Mouse (Mus musculus): ENCODE measurements around the gene Nacc2. TPM values are rescaled to one million over a fixed set of nuclear protein-coding genes. Genes with fewer than 3 reads are reported as not detected.

Nacc2 gene
- polyA plus RNA-seq, 1 experiment from 2014 or later: 6.6 TPM

DNA sequence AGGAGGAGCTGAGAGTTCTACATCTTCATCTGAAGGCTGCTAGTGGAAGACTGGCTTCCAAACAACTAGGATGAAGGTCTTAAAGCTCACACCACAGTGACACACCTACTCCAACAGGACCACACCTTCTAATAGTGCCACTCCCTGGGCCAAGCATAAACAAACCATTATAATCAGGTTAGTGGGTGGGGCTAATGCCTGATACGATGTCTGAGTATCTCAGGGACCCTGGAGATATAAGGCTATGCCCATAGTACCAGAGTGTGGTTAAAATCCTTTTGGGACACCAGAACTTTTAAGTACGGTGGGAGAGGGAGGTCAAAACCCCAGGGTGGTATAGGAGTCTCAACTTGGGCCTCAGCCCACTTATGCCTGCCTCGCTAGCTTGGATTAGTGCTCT, 80.4 kb downstream of the Nacc2 start:
- Histone ChIP-seq H3K4me3 (ENCODE audit: low read length) (no peak overlapping the region), H3K4me1 (ENCODE audit: control insufficient read depth, insufficient read depth, low read length) (peaks cover 6% of the 10 kb centered on the region), H3K27ac (ENCODE audit: low read depth, low read length) (no peak overlapping the region), H3K9me3 (ENCODE audit: control insufficient read depth, low read length) (no peaks in the 10 kb centered on the region), H3K4me2 (replicated peaks; ENCODE audit: low read depth, low read length) (no peak overlapping the region), H3K9ac (ENCODE audit: low read depth, low read length) (no peak overlapping the region), H3K27me3 (ENCODE audit: control insufficient read depth, insufficient read depth, low read length) (no peaks in the 10 kb centered on the region), H3K36me3 (ENCODE audit: control insufficient read depth, insufficient read depth, low read length) (no peaks in the 10 kb centered on the region)
- ATAC-seq (ENCODE audit: low FRiP score, low TSS enrichment): no peak
- WGBS: 96% methylated on average over 3 of the region's 3 CpGs

DNA sequence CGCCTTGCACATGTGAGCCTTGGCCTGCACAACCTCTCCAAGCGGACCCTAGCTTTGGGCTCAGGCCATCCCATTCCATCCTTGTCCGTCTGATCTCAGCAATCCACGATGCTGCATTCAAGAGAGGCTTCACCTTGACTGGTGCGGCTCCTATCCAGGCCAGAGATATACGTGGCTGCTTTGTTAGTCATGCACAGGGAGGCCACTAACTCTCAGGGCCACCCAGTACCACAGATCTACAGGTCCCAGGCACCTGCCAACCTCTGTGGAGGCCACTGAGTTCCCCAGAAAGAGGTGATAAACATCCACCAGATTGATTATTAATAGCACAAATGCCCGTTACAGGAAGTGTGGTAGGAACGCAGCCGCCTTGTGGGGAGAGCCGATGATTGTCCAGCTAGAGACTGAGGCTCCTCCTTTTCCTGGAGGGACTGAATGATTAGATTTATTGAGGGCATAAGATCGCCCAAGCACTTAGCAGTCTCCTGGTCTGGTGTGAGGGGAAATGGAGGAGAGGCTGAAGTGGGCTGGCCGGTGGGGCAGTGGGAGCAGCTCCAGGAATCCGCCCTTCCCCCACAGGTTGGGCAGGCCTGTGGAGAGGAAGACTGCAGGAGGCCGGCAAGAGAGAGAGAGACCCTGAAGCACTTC, 81.7 kb downstream of the Nacc2 start:
- no peak overlapping the region for H3K4me3 ChIP-seq (ENCODE audit: low read length)
- H3K36me3 ChIP-seq (ENCODE audit: control insufficient read depth, insufficient read depth, low read length): no peaks in the 10 kb centered on the region
- H3K27me3 ChIP-seq (ENCODE audit: control insufficient read depth, insufficient read depth, low read length): no peaks in the 10 kb centered on the region
- peak overlapping the region; percentile 63; the same call in 1 of the 2 replicates for H3K27ac ChIP-seq (ENCODE audit: low read depth, low read length)
- H3K9ac ChIP-seq (ENCODE audit: low read depth, low read length): peak overlapping the region; percentile 28; the same call in 1 of the 2 replicates
- 27% methylated on average over 14 of the region's 14 CpGs for WGBS
- H3K4me2 ChIP-seq (replicated peaks; ENCODE audit: low read depth, low read length): peak overlapping the region; percentile 8; the same call in 1 of the 2 replicates
- ATAC-seq (ENCODE audit: low FRiP score, low TSS enrichment): peak; percentile 84
- no peaks in the 10 kb centered on the region for H3K9me3 ChIP-seq (ENCODE audit: control insufficient read depth, low read length)
- H3K4me1 ChIP-seq (ENCODE audit: control insufficient read depth, insufficient read depth, low read length): peaks cover 6% of the 10 kb centered on the region

DNA sequence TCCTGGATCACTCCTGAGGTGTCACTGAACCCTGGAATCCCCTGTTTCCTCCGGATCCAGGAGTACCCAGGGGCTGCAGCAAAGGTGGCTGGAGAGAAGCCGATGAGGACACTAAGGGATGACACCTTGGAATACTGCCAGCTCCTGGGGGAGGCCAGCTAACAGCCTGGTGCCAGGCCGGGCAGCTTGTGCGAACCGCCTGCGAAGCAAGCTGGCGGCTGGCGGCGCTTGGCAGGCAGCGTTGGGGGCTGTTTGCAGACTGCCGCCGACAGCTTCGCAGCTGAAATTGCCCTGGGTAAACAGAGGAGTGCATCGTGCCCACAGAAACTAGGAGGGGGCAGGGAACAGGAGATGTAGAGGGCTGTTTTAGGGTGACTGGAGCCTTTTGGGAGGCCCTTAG, 83.1 kb downstream of the Nacc2 start:
- Histone ChIP-seq H3K27me3 (ENCODE audit: control insufficient read depth, insufficient read depth, low read length) (no peaks in the 10 kb centered on the region), H3K9ac (ENCODE audit: low read depth, low read length) (no peak overlapping the region)

DNA sequence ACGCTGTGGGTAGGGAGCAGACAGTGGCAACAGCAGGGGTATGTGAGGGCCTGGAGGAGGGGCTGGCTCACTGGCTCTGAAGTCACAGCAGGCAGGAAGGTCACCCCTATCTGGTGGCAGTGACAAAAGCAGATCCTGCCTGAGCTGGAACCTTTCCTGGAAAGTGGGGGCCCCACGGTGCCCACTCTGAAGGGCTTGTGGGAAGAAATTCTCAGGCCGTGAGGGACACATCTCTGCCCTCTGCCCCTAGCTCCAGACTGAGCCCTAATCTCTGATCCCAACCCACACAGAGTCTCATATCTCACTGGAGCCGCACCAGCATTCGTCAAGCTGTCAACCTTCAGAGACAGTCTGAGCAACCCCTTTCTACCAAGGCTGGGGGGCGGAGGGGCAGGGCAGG, 85.6 kb downstream of the Nacc2 start:
- H3K36me3 ChIP-seq (ENCODE audit: control insufficient read depth, insufficient read depth, low read length): no peaks in the 10 kb centered on the region
- H3K27me3 ChIP-seq (ENCODE audit: control insufficient read depth, insufficient read depth, low read length): no peaks in the 10 kb centered on the region
- no peak overlapping the region for H3K4me2 ChIP-seq (replicated peaks; ENCODE audit: low read depth, low read length)
- no peak overlapping the region for H3K27ac ChIP-seq (ENCODE audit: low read depth, low read length)
- no peak overlapping the region for H3K9ac ChIP-seq (ENCODE audit: low read depth, low read length)
- H3K4me3 ChIP-seq (ENCODE audit: low read length): no peak overlapping the region
- 25% methylated on average over 6 of the region's 6 CpGs for WGBS
- no peak for ATAC-seq (ENCODE audit: low FRiP score, low TSS enrichment)
- no peaks in the 10 kb centered on the region for H3K9me3 ChIP-seq (ENCODE audit: control insufficient read depth, low read length)
- peaks cover 6% of the 10 kb centered on the region for H3K4me1 ChIP-seq (ENCODE audit: control insufficient read depth, insufficient read depth, low read length)

More for the DNA sequence above, 83.1 kb downstream of the Nacc2 start:
- Histone ChIP-seq H3K4me1 (ENCODE audit: control insufficient read depth, insufficient read depth, low read length) (peaks cover 6% of the 10 kb centered on the region), H3K4me2 (replicated peaks; ENCODE audit: low read depth, low read length) (no peak overlapping the region), H3K36me3 (ENCODE audit: control insufficient read depth, insufficient read depth, low read length) (no peaks in the 10 kb centered on the region), H3K9me3 (ENCODE audit: control insufficient read depth, low read length) (no peaks in the 10 kb centered on the region), H3K4me3 (ENCODE audit: low read length) (no peak overlapping the region), H3K27ac (ENCODE audit: low read depth, low read length) (no peak overlapping the region)
- ATAC-seq (ENCODE audit: low FRiP score, low TSS enrichment): no peak
- 55% methylated on average over 14 of the region's 14 CpGs for WGBS

DNA sequence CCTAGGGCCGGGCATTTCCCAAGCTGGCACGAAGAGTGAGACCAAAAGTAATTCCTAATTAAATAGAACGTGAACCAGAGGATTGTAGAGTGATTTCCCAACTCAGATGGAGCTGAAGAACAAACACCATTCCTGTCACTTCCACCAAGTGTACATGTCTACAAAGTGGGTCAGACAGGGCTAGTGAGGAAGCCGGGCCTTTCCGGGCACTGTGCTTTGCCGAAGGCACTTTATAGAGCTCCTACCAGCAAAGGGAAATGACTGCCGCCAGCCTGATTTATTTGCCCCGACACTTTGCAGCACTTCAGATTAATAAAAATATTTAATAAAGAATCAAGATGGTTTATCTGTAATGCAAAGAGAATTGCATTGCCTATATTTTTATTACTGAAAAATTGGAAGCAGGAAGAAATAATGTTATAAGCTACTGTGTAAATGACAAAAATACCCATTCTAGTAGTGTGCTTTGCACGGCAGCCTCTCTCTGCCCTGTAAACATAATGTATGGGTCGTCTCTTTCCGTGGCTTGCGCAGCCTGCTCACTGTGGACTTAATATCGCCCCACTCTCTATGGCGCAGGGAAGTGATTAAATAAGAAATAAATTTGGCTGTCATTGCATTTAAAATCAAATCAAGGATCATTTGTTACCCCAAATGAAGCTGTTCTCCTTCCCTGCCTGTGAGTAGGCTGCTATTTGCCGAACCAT, 88.5 kb downstream of the Nacc2 start:
- 73% methylated on average over 15 of the region's 15 CpGs for WGBS

DNA sequence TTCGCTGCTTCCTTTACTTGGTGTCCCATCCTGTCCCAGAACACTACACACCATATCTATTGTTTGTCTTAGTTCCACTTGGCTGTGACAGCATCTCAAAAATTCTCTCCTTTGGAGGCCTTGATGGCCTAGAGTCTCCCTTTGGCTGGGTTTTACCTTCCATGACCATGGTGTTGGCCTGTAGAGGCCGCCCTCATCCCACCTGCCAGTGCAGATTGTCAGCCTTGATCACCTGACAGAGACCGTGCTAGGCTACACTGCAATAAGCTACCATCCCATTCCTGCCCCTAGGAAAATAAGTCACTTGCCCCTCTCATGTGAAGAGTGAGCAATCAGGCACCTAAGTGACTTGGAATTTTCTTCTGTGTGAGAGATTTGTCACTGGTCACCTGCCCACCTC, 92.7 kb downstream of the Nacc2 start:
- H3K4me2 ChIP-seq (replicated peaks; ENCODE audit: low read depth, low read length): no peak overlapping the region
- H3K36me3 ChIP-seq (ENCODE audit: control insufficient read depth, insufficient read depth, low read length): no peaks in the 10 kb centered on the region
- H3K27me3 ChIP-seq (ENCODE audit: control insufficient read depth, insufficient read depth, low read length): no peaks in the 10 kb centered on the region
- no peaks in the 10 kb centered on the region for H3K9me3 ChIP-seq (ENCODE audit: control insufficient read depth, low read length)
- H3K4me1 ChIP-seq (ENCODE audit: control insufficient read depth, insufficient read depth, low read length): no peaks in the 10 kb centered on the region
- H3K4me3 ChIP-seq (ENCODE audit: low read length): no peak overlapping the region
- H3K27ac ChIP-seq (ENCODE audit: low read depth, low read length): no peak overlapping the region
- no peak for ATAC-seq (ENCODE audit: low FRiP score, low TSS enrichment)
- WGBS: 36% methylated on average over 3 of the region's 3 CpGs
- no peak overlapping the region for H3K9ac ChIP-seq (ENCODE audit: low read depth, low read length)

More for the DNA sequence above, 88.5 kb downstream of the Nacc2 start:
- Histone ChIP-seq H3K9ac (ENCODE audit: low read depth, low read length) (no peak overlapping the region), H3K4me3 (ENCODE audit: low read length) (no peak overlapping the region), H3K9me3 (ENCODE audit: control insufficient read depth, low read length) (no peaks in the 10 kb centered on the region), H3K4me1 (ENCODE audit: control insufficient read depth, insufficient read depth, low read length) (no peaks in the 10 kb centered on the region), H3K27ac (ENCODE audit: low read depth, low read length) (no peak overlapping the region), H3K27me3 (ENCODE audit: control insufficient read depth, insufficient read depth, low read length) (no peaks in the 10 kb centered on the region), H3K4me2 (replicated peaks; ENCODE audit: low read depth, low read length) (no peak overlapping the region), H3K36me3 (ENCODE audit: control insufficient read depth, insufficient read depth, low read length) (no peaks in the 10 kb centered on the region)
- ATAC-seq (ENCODE audit: low FRiP score, low TSS enrichment): no peak

DNA sequence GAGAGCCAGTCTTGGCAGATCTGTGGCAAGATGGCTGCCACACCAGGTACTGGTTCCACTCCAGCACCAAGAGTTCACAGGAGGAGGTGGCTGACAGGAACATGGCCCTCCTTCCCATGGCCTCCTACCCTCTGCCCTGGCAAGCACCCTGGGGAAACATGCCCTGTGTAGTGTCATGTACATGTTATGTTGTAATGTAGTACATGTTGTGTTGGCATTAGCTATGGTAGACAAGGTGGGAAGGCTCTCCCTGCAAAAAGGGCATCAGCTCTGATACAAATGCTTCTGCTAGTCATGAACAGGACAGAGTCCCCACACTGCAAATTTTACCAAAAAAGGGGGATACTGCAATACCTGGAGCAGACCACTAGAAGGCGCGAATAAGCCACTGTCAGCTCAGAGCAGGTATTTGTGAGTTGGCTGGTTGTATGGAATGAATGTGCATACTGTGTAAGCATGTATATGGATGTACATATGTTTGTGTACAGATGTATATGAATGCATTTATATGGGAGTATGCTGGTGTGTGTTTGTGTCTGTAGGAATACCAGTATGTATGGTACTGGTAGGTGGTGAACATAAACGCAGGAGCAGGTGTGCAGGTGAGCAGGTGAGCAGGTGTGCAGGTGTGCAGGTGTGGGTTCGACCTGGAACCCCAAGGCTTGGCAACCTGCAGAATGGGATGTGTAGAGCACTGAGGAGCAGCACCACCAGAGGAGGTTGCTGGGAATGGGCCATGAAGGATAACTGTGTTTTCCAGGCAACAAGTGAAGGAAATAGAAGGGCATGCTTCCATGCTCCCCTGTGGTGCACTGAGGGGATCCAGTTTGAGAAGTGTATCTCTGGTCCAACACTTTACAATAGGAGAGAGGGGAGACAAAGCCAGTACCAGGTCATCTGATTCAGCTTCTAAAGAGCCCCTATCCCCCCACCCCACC, 98.6 kb downstream of the Nacc2 start:
- Histone ChIP-seq H3K4me1 (ENCODE audit: control insufficient read depth, insufficient read depth, low read length) (peaks cover 11% of the 10 kb centered on the region), H3K27ac (ENCODE audit: low read depth, low read length) (no peak overlapping the region), H3K4me3 (ENCODE audit: low read length) (no peak overlapping the region), H3K36me3 (ENCODE audit: control insufficient read depth, insufficient read depth, low read length) (no peaks in the 10 kb centered on the region), H3K4me2 (replicated peaks; ENCODE audit: low read depth, low read length) (no peak overlapping the region), H3K9ac (ENCODE audit: low read depth, low read length) (no peak overlapping the region), H3K9me3 (ENCODE audit: control insufficient read depth, low read length) (no peaks in the 10 kb centered on the region), H3K27me3 (ENCODE audit: control insufficient read depth, insufficient read depth, low read length) (no peaks in the 10 kb centered on the region)
- 31% methylated on average over 4 of the region's 4 CpGs for WGBS
- ATAC-seq (ENCODE audit: low FRiP score, low TSS enrichment): no peak

DNA sequence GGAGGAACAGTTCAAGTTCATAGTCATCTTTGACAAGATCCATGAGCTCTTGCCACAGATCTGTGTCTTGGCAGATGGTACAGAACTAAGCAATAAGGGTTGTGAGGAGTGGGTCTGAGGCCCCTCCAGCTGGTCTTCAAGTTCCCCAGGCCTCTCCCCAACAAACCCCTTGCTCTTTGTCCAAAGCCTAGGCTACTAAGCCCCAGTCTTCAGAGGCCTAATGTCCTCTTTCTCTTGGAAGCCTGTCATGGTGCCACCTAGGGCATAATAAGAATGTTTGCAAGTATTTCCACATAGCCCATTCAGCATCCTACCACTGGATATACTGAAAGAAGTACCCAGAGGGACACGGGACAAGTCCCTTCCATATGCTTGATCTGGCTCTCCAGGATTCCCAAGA, 100.4 kb downstream of the Nacc2 start:
- Histone ChIP-seq H3K9ac (ENCODE audit: low read depth, low read length) (no peak overlapping the region), H3K9me3 (ENCODE audit: control insufficient read depth, low read length) (no peaks in the 10 kb centered on the region), H3K4me2 (replicated peaks; ENCODE audit: low read depth, low read length) (no peak overlapping the region), H3K36me3 (ENCODE audit: control insufficient read depth, insufficient read depth, low read length) (no peaks in the 10 kb centered on the region; the same call in 1 of the 2 replicates), H3K4me1 (ENCODE audit: control insufficient read depth, insufficient read depth, low read length) (peaks cover 11% of the 10 kb centered on the region), H3K4me3 (ENCODE audit: low read length) (no peak overlapping the region), H3K27me3 (ENCODE audit: control insufficient read depth, insufficient read depth, low read length) (no peaks in the 10 kb centered on the region), H3K27ac (ENCODE audit: low read depth, low read length) (no peak overlapping the region)
- WGBS: 78% methylated on average over 1 of the region's 1 CpGs
- no peak for ATAC-seq (ENCODE audit: low FRiP score, low TSS enrichment)
